Mouse (Mus musculus) small intestine, adult 2 months (tissue): Measurements from ENCODE around the gene Cyp39a1. TPM values are rescaled to one million over a fixed set of nuclear protein-coding genes. Genes with fewer than 3 reads are reported as not detected.
A peak's percentile ranks its signal among the peaks of the same experiment; 100 is the strongest.

Source experiments
- H3K27ac ChIP-seq: fragments of 200-500 bp; 2 replicates; pipeline ENCODE4 v1.5.1; 2012; ENCODE audit warnings: low read depth, low read length, control low read depth, inconsistent platforms; ENCODE audit not compliant: insufficient read depth
- H3K27me3 ChIP-seq: fragments of 200-500 bp; 2 replicates; pipeline ENCODE4 v1.6.1; 2012; ENCODE audit warnings: mild to moderate bottlenecking, moderate library complexity, low read length, inconsistent platforms; ENCODE audit not compliant: control insufficient read depth, insufficient read depth
- H3K36me3 ChIP-seq: fragments of 200-500 bp; 2 replicates; pipeline ENCODE4 v1.6.1; 2012; ENCODE audit warnings: mild to moderate bottlenecking, low read length, control low read depth, inconsistent platforms; ENCODE audit not compliant: control insufficient read depth, insufficient read depth
- H3K4me1 ChIP-seq: fragments of 200-500 bp; 2 replicates; pipeline ENCODE4 v1.6.1; 2012; ENCODE audit warnings: low read length, inconsistent platforms, mixed read lengths; ENCODE audit not compliant: control insufficient read depth, insufficient read depth, insufficient read length
- H3K4me3 ChIP-seq: fragments of 200-500 bp; 2 replicates; pipeline ENCODE4 v1.5.1; 2012; ENCODE audit warnings: low read depth, mild to moderate bottlenecking, control low read depth, inconsistent platforms, low read length, moderate library complexity
- CTCF ChIP-seq: fragments of 200-500 bp; IDR thresholded peaks from 2 replicates; pipeline ENCODE4 v1.5.1; 2012; ENCODE audit warnings: low read depth, mild to moderate bottlenecking, control low read depth, inconsistent platforms, low read length, moderate library complexity, mixed read lengths; ENCODE audit not compliant: insufficient replicate concordance, insufficient read length; ENCODE audit errors: extremely low read depth
- POLR2A ChIP-seq: fragments of 200-500 bp; IDR thresholded peaks from 2 replicates; pipeline ENCODE4 v1.6.1; 2012; ENCODE audit warnings: low read depth, mild to moderate bottlenecking, control low read depth, inconsistent platforms, low read length, moderate library complexity
- WGBS: fragments of 180-500 bp; shearing (Covaris S2); methylation state at CpG from one replicate; pipeline ENCODE4 v1.1.7; 2018; 5-methylcytosine and 5-hydroxymethylcytosine counted together
- polyA plus RNA-seq: library from polyadenylated mRNA; depleted of rRNA; stranded (reverse); fragments of >200 nt; gene quantifications from 2 replicates; pipeline ENCODE4 v1.2.3, GENCODE M21; 2012; rRNA removed

Gene Cyp39a1
- 0.17 and 0.52 TPM in 2 replicates for polyA plus RNA-seq

- no peaks in the 10 kb centered on the region for H3K27me3 ChIP-seq
- 0 out of 2 replicates have a peak within 1 kb of the TSS, but pooled peaks have one; percentile 20 for H3K27ac ChIP-seq
- H3K4me3 ChIP-seq = peak within 1 kb of the TSS; percentile 78
- TF ChIP-seq CTCF (no peak), POLR2A (no peak)
- no peaks in the 10 kb centered on the region for H3K36me3 ChIP-seq
- H3K4me1 ChIP-seq = 0 out of 2 replicates have a peak, but pooled peaks cover 2% of the 10 kb centered on the region
- under 1% methylated on average over 17 of the region's 17 CpGs for WGBS
Measured at GRCm38 (mm10) chr17:43667290-43667843, at the start of gene Cyp39a1. Gene Cyp39a1, plus strand, starts transcription at chr17:43667425.

- Histone ChIP-seq H3K4me3 (no peak overlapping the region), H3K4me1 (peaks cover 2% of the 10 kb centered on the region; the same call in 1 of the 2 replicates), H3K27ac (no peak overlapping the region), H3K27me3 (no peaks in the 10 kb centered on the region), H3K36me3 (no peaks in the 10 kb centered on the region)
- no peak for TF ChIP-seq POLR2A
- no peak for TF ChIP-seq CTCF
- 78% methylated on average over 9 of the region's 9 CpGs for WGBS
Measured at GRCm38 (mm10) chr17:43619156-43619555, 48.1 kb upstream of the Cyp39a1 start.

DNA sequence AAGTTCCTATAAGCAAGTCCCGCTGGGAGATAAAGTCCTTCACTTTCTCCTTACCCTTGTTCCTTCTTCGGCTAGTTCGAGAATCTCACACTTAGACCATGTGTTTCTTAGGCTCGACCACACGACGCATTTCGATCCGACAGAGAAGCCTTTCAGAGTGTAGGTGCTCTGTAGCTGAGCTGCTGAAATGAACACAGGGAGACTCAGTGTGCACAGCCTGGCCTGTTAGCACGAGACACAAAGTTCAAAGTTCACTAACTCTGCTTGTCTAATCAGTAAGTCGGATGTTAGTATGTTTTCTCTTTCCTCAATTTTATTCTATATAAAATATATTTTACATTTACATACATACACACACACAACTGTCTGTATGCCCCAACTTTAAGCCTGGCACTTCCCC, 45.1 kb upstream of the Cyp39a1 start:
- H3K4me1 ChIP-seq = peaks cover 2% of the 10 kb centered on the region; the same call in 1 of the 2 replicates
- H3K27me3 ChIP-seq = no peaks in the 10 kb centered on the region
- H3K36me3 ChIP-seq = no peaks in the 10 kb centered on the region
- no peak for TF ChIP-seq POLR2A
- TF ChIP-seq CTCF = no peak
- no peak overlapping the region for H3K4me3 ChIP-seq
- 40% methylated on average over 10 of the region's 10 CpGs for WGBS
- no peak overlapping the region for H3K27ac ChIP-seq

DNA sequence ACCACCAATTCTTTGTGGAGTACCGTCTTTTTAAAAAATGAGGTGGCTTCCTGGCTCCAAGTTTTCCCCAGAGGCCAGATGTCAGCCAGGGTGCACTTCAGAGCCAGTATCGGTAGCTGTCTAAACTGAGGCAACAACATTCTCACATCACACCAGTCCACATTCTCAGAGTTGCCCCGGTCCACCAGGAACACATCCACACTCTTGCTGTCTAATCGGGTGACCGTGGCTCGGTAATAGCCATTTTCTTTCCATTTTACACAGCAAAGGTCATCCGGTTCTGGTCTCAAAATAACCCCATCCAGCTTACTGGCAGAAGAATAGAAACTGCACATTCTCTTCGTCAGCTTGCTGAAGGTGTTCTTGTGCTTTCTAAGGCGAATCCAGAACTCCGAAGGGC, 39.0 kb upstream of the Cyp39a1 start:
- Histone ChIP-seq H3K36me3 (no peaks in the 10 kb centered on the region), H3K27me3 (peaks cover 26% of the 10 kb centered on the region), H3K27ac (no peak overlapping the region), H3K4me3 (no peak overlapping the region), H3K4me1 (peaks cover 6% of the 10 kb centered on the region; the same call in 1 of the 2 replicates)
- 90% methylated on average over 10 of the region's 10 CpGs for WGBS
- TF ChIP-seq POLR2A (no peak), CTCF (no peak)

GRCm38 (mm10) chr17:43629026-43629495, 38.2 kb upstream of the Cyp39a1 start:
- no peak overlapping the region for H3K27ac ChIP-seq
- H3K36me3 ChIP-seq = no peaks in the 10 kb centered on the region
- no peak overlapping the region for H3K4me3 ChIP-seq
- 22% methylated on average over 24 of the region's 24 CpGs for WGBS
- H3K27me3 ChIP-seq = peaks cover 26% of the 10 kb centered on the region
- TF ChIP-seq POLR2A (no peak), CTCF (no peak)
- H3K4me1 ChIP-seq = peaks cover 6% of the 10 kb centered on the region; the same call in 1 of the 2 replicates

- peak within 1 kb of the TSS; percentile 17; the same call in 1 of the 2 replicates for H3K4me3 ChIP-seq
- WGBS = 10% methylated on average over 81 of the region's 83 CpGs
Measured at GRCm38 (mm10) chr17:43629496-43630426, 37.5 kb upstream of the Cyp39a1 start, which contains the start of gene Tdrd6. Gene Tdrd6, minus strand, starts transcription at chr17:43630299.

DNA sequence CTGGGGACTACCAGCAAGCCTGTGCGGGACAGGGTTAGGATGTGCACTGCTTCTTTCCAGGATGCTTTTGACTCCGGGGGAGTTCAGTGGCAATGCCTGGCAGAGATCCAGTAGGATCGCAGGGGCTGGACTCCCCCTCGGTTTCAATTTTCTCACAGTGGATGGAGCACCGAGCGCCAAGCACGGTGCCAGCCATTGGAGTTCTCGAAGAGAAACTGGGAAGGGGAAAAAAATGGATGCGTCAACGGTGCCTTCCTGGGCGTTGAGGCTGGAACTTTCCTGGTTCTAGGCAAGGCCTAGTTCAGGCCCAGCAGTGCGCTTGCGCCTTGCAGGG, 36.8 kb upstream of the Cyp39a1 start:
- WGBS = 74% methylated on average over 13 of the region's 13 CpGs
- Histone ChIP-seq H3K27ac (no peak overlapping the region), H3K27me3 (peaks cover 26% of the 10 kb centered on the region), H3K36me3 (no peaks in the 10 kb centered on the region), H3K4me3 (no peak overlapping the region), H3K4me1 (peaks cover 6% of the 10 kb centered on the region; the same call in 1 of the 2 replicates)
- TF ChIP-seq CTCF = no peak
- no peak for TF ChIP-seq POLR2A

More at GRCm38 (mm10) chr17:43629496-43630426, 37.5 kb upstream of the Cyp39a1 start, which contains the start of gene Tdrd6:
- TF ChIP-seq POLR2A (no peak), CTCF (no peak)
- peaks cover 6% of the 10 kb centered on the region; the same call in 1 of the 2 replicates for H3K4me1 ChIP-seq
- H3K36me3 ChIP-seq = no peaks in the 10 kb centered on the region
- H3K27me3 ChIP-seq = peaks cover 26% of the 10 kb centered on the region
- no peak within 1 kb of the TSS for H3K27ac ChIP-seq
